Mouse (Mus musculus): Measurements from ENCODE around the gene Actn4.

The Actn4 gene

DNA sequence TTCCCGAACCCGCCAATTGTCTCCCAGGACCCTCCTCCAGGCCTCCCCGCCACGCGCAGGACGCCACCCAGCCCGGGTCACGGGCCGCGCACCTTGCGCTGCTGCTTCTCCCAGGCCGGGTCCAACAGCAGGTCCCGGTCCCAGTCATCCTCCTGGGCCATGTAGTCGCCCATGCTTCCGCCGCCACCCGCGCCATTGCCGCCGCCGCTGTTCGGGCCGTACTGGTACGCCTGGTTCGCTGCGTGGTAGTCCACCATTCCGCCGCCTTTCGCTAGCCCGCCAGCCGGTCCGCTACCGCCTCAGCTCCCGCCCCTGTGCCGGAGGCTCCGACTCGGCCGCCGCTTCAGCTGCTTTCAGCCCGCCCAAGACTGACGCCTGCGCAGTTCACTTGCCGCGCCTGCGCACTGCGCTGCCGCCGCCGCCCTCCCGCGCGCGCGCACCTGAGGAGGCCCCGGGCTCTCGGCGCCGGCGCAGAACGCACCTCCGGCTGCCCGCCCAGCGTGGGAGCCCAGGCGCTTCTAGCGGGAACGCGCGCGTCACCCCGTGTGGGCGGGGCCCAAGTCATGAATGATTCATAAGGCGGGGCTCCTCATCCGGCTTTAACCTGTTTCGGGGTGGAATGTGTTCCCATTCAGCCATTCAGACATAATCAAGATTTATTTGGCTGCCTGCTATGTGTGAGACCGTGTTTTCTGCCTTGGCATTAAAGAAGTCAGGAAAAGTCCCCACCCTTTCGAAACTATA, at the start of gene Actn4:
Gene Actn4, minus strand, starts transcription at position 414 of the 744 bp plus-strand sequence.
- peak; percentile 99 for DNase-seq (ENCODE audit: low read depth, low spot score)

DNA sequence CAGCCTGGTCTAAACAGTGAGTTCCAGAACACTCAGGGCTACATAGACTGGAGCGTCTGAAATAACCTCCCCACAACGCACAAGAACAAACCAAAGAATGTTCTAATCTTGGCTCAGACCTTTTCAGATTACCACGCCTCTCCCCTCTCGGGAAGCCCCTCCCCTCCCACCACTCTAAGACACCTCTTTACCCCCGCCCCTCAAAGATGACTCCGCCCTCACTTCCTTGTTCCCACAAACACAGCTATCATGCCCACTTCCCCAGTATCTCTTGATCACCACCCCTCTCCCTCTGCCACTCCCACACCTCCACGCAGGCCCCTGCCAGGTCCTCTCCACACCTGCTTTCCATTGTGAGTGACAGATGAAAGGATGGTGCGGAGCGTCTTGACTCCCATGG, 46.6 kb upstream of the Actn4 start:
- DNase-seq (ENCODE audit: low read depth, low spot score), result no peak

DNA sequence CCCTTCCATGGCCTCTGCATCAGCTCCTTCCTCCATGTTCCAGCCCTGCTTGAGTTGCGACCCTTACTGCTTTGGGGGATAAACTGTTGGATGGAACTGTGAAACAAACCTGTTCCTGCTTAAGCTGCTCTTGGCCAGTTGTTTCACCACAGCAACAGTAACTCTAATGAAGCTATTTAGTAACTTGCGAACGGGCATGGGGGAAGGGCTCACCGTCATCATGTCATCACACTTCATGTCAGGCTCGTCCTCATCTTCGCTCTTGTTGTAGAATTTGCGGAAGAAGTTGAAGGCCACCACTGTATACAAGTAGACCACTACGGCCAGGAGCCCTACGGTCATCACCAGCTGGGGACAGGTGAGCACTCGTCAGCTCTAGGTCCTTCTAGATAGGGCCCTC, 46.0 kb upstream of the Actn4 start:
- no peak for DNase-seq (ENCODE audit: low read depth, low spot score)

- DNase-seq (ENCODE audit: low read depth, low spot score), result no peak
Measured at GRCm38 (mm10) chr7:29007224-29008101, 45.3 kb upstream of the Actn4 start.

DNA sequence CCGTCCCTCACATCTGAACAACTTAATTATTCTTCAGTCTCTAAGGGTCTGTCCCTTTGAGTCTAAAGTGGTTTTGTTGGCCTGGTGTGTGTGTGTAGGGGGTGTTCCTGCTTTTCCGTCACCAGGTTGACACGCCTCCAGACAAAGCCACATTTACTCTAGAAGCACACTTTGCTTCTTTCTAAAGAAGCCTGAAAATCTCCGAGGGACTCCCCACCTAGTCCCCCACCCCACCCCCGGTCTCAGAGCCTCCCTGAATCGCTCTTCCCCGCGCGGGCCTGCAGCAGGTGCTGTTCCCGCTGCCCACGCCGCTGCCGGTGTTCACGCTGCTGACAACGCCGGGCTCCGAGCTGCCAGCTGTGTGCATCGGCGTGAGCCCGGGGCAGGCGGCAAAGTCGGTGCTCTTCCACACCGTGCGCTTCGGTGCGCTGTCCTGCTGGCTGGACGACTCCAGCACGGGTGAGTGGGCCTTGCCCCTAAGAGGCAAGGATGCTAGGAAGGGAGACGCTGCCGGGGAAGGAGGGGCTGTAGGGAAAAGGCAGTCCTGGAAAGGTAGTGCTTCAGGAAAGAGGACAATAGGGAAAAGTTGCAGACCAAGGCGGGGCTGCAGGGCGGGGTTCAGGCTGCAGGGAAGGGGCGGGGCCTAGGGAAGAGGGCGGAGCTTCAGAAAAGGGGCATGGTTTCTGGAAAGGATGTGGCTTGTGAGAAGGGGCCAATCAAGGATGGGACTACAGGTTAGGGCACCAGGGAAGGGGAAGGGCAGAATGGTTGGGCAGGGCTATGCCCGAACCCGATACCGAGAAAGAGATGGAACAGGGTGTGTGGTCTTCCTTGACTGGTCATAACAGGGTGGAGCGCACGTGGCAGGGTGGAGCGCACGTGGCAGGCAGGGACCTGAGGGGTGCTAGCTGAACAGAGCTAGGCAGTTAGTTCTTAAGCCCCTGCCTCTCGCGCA, 38.8 kb upstream of the Actn4 start:
- no peak for DNase-seq (ENCODE audit: low read depth, low spot score)

DNA sequence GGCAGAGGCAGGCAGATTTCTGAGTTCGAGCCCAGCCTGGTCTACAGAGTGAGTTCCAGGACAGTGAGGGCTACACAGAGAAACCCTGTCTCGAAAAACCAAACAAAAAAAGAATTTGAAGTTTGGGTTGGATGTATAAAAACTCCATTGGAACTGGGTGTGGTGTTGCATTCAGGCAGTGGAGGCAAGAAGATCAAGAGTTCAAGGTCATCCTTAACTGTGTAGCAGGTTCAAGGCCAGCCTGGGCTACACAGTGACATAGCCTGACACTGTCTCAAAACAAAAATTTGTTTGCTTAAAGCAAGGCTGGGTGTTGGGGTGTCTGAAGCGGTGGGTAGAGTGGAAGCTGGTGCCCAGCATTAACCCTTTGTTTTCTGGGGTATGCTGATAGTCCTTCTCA, 31.3 kb upstream of the Actn4 start:
- no peak for DNase-seq (ENCODE audit: low read depth, low spot score)

GRCm38 (mm10) chr7:28992997-28993396, 30.9 kb upstream of the Actn4 start:
- DNase-seq (ENCODE audit: low read depth, low spot score), result no peak

DNA sequence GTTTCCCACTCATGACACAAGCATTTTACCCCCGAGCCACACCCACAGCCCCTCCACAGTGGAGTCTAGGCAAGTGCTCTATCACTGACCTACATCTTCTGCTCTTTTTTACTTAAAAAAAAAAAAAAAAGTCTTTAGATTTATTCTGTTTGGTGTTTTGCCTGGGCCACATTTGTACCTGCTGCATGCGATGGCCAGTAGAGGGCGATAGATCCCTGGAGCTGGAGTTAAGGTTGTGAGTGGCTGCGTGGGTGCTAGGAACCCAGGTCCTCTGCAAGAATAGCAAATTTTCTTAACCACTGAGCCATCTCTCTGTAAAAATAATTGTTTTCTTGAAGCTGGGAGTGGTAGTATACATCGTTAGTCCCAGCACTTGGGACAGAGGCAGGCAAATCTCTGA, 29.5 kb upstream of the Actn4 start:
- DNase-seq (ENCODE audit: low read depth, low spot score), result no peak

DNA sequence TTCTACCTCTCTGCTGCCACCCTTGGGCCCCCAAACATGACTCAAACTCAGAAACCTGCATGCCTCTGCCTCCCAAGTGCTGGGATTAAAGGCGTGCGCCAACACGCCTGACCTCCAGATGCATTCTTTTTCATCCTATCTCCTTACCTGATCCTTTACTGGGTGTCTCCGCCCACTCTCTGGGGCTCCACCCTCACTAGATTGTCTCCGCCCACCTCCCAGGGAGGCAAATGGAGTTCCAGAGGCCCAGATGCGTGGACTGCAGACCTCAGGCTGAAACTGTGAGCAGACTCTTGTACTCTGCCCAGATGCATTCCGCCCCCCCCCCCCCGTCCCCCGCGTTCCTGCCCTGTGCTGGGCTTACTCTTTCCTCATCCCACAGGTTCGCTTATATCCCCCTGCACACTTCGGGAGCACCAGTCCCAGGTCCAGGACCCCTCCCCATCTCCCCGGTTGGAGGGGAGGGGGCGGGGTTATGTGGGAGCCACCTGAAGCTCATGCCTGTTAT, 28.7 kb upstream of the Actn4 start:
- DNase-seq (ENCODE audit: low read depth, low spot score), result no peak

- DNase-seq (ENCODE audit: low read depth, low spot score), result no peak
Measured at GRCm38 (mm10) chr7:28985207-28985606, 23.1 kb upstream of the Actn4 start.

DNA sequence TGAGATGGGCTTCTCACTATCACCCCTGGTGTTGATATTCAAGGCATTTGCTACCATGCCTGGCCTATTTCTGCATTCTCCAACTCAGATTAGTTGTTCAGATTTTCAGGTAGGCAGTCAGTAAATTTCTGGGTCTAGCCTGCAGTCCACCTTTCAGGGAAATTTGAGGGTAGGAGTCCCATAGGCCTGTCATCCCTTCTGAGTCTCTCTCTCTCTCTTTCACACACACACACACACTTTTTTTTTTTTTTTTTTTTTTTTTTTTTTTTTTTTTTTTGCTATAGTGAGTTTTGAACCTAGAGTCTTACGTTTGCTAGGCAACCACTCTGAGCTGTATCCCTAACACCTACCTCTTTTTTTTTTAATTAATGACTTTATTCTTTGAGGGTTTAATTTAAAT, 22.3 kb upstream of the Actn4 start:
- no peak for DNase-seq (ENCODE audit: low read depth, low spot score)

DNA sequence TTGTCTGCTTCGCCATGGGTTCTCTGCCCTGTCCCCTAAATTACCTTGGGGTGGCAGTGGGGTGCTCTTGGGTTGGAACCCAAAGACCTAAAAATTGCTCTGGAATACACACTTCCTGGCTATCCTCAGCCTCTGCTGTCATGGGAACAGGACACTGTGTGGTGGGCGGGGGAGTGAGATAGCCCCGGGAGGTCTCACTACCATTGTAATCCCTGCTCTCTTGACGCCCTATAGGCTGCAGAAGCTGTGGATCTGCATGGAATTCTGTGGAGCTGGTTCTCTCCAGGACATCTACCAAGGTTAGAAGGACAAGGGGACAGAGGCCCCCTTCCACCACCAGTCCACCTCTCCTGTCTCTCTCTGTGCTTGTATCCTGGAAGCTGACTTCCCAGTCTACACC, 21.7 kb upstream of the Actn4 start:
- no peak for DNase-seq (ENCODE audit: low read depth, low spot score)

GRCm38 (mm10) chr7:28983141-28983564, 21.0 kb upstream of the Actn4 start:
- DNase-seq (ENCODE audit: low read depth, low spot score), result no peak

DNA sequence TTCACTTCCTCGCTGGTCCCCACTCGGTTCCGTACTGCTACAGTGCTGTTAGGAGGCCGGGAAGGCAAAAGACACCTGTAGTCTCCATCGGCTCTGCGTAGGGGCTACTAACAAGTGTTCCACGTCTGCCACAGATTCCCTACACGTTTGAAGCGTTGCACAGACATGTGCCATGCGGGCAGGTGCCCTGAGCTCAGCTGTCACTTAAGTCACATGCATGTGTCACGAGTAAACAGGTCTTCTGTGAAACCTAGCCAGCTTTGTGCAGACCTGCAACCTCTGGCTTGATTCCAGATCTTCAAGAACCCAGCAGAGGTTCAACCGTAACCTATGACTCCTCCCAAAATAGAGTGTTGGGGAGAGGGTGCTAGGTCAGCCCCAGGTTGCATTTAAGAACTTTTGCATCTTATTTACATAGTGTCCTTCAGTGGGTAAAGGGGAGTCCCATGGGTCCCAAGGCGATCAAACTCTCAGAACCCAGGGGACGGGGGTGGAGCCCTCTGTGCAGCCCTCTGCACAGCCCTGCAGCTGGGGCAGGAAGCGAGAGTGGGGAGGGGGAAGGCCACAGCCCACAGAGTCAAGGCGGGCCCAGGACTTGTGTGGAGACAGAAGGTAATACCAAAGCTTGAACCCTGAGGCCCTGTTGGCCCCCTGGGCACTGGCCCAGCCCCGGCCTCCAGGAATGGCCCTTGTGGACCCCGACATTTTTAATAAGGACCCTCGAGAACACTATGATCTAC, 20.3 kb upstream of the Actn4 start:
- no peak for DNase-seq (ENCODE audit: low read depth, low spot score)

- peak; percentile 99 for DNase-seq (ENCODE audit: low read depth, low spot score)
Measured at GRCm38 (mm10) chr7:28981651-28982273, 19.6 kb upstream of the Actn4 start, which contains the start of the genes Eif3k and Map4k1. Gene Eif3k, minus strand, starts transcription at chr7:28981864. Gene Map4k1, plus strand, starts transcription at chr7:28982050.

- DNase-seq (ENCODE audit: low read depth, low spot score), result no peak
Measured at GRCm38 (mm10) chr7:28977556-28977955, 15.4 kb upstream of the Actn4 start.

GRCm38 (mm10) chr7:28973025-28973424, 10.9 kb upstream of the Actn4 start:
- no peak for DNase-seq (ENCODE audit: low read depth, low spot score)

DNA sequence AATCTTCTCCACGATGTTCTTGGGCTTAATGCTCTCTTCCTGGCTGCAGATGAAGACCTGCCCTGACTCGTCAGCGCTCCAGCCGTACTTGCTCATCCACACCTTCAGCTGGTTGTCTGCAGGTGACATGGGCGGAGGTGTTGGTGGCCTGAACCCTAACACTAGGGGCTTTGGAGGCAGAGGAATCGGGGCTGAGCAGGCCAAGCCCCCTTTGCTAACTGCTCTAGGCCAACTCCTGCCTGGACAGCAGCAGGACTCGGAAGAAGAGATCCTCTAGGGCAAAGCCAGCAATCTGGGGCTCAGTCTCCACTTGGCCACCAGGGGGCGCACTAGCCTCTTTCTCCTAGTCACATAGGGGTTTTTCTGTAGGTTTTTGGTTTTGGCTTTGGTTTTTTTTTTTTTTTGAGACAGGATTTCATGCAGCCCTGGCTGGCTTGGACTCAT, 10.4 kb upstream of the Actn4 start:
- peak; percentile 49 for DNase-seq (ENCODE audit: low read depth, low spot score)

- no peak for DNase-seq (ENCODE audit: low read depth, low spot score)
Measured at GRCm38 (mm10) chr7:28971770-28972269, 9.7 kb upstream of the Actn4 start.

- no peak for DNase-seq (ENCODE audit: low read depth, low spot score)
Measured at GRCm38 (mm10) chr7:28971029-28971428, 8.9 kb upstream of the Actn4 start.
